Mouse (Mus musculus) small intestine, adult 2 months (tissue): ENCODE results near the gene Pam.

Experiments
- CTCF ChIP-seq: fragments of 200-500 bp; IDR thresholded peaks from 2 replicates; pipeline ENCODE4 v1.5.1; 2012; ENCODE audit warnings: low read depth, mild to moderate bottlenecking, control low read depth, inconsistent platforms, low read length, moderate library complexity, mixed read lengths; ENCODE audit not compliant: insufficient replicate concordance, insufficient read length; ENCODE audit errors: extremely low read depth
- POLR2A ChIP-seq: fragments of 200-500 bp; IDR thresholded peaks from 2 replicates; pipeline ENCODE4 v1.6.1; 2012; ENCODE audit warnings: low read depth, mild to moderate bottlenecking, control low read depth, inconsistent platforms, low read length, moderate library complexity

GRCm38 (mm10) chr1:97759841-97760240 is 335.6 kb downstream of the Pam start:
- TF ChIP-seq CTCF (no peak), POLR2A (no peak)
